Mouse (Mus musculus): ENCODE measurements around the gene Rpl5.

DNA sequence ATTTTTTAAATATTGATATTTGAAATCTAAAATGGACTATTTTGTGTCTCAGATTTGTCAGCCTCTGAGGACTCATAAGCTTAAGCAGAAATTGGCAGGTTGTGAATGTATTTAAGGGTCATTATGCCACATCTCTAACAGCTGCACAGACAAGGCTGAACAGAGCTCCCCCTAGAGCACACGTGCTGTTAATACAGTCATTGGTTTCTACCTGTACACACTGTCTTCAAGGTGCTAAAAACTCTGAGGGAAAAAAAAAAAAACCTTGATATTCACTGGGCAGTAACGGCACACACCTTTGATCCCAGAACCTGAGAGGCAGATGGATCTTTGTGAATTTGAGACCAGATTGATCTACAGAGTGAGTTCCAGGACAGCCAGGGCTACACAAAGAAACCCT is 41.3 kb upstream of the Rpl5 start:
- TF ChIP-seq POLR2A (IDR thresholded peaks at IDR 0.05; ENCODE audit: low read depth, low read length) (no peak), CTCF (IDR thresholded peaks at IDR 0.05; ENCODE audit: extremely low read depth, insufficient read depth, insufficient read length, insufficient replicate concordance) (peak; percentile 27; the same call in 1 of the 2 replicates)

Data from spleen, adult 2 months (tissue).